Mouse (Mus musculus): Measurements from ENCODE around the gene Arl6ip4. TPM values are rescaled to one million over a fixed set of nuclear protein-coding genes. Genes with fewer than 3 reads are reported as not detected.
A peak's percentile ranks its signal among the peaks of the same experiment; 100 is the strongest.

Arl6ip4 gene
- 78.0 and 81.6 TPM in 2 replicates for polyA plus RNA-seq (2015; fragmentation: Nextera tagmentation; extraction: Ambion mirVana)

GRCm38 (mm10) chr5:124115990-124116845 lies at the start of gene Arl6ip4:
Gene Arl6ip4 (plus strand): TSS chr5:124116089.
- peaks cover 21% of the 10 kb centered on the region for H3K36me3 ChIP-seq (ENCODE audit: control insufficient read depth, insufficient read depth, low read length)
- peak within 1 kb of the TSS; percentile 98 for H3K4me2 ChIP-seq (ENCODE audit: low read length)
- H3K9ac ChIP-seq (ENCODE audit: low read depth, low read length): peak within 1 kb of the TSS; percentile 95
- H3K27me3 ChIP-seq (ENCODE audit: control insufficient read depth, insufficient read depth, low read depth, low read length): no peaks in the 10 kb centered on the region
- WGBS: 2% methylated on average over 64 of the region's 64 CpGs
- peak within 1 kb of the TSS; percentile 83 for H3K27ac ChIP-seq (ENCODE audit: low read length)
- peaks cover 29% of the 10 kb centered on the region for H3K4me1 ChIP-seq (ENCODE audit: control insufficient read depth, insufficient read depth, low read length)
- H3K9me3 ChIP-seq (replicated peaks; ENCODE audit: control insufficient read depth, low read length, poor library complexity, severe bottlenecking): no peaks in the 10 kb centered on the region
- peak within 1 kb of the TSS; percentile 89 for H3K4me3 ChIP-seq (ENCODE audit: low read depth, low read length)
- ATAC-seq: peak; percentile 20

- H3K27me3 ChIP-seq (ENCODE audit: control insufficient read depth, insufficient read depth, low read depth, low read length): no peaks in the 10 kb centered on the region
- peaks cover 3% of the 10 kb centered on the region; the same call in 1 of the 2 replicates for H3K36me3 ChIP-seq (ENCODE audit: control insufficient read depth, insufficient read depth, low read length)
- no peak overlapping the region for H3K4me2 ChIP-seq (ENCODE audit: low read length)
- WGBS: 85% methylated on average over 3 of the region's 3 CpGs
- peaks cover 2% of the 10 kb centered on the region; the same call in 1 of the 2 replicates for H3K4me1 ChIP-seq (ENCODE audit: control insufficient read depth, insufficient read depth, low read length)
- ATAC-seq: no peak
- H3K4me3 ChIP-seq (ENCODE audit: low read depth, low read length): no peak overlapping the region
- no peaks in the 10 kb centered on the region for H3K9me3 ChIP-seq (replicated peaks; ENCODE audit: control insufficient read depth, low read length, poor library complexity, severe bottlenecking)
- H3K9ac ChIP-seq (ENCODE audit: low read depth, low read length): no peak overlapping the region
- no peak overlapping the region for H3K27ac ChIP-seq (ENCODE audit: low read length)
Observed at GRCm38 (mm10) chr5:124069657-124070056, 46.2 kb upstream of the Arl6ip4 start.

GRCm38 (mm10) chr5:124073682-124074081 lies 42.2 kb upstream of the Arl6ip4 start:
- Histone ChIP-seq H3K9ac (ENCODE audit: low read depth, low read length) (no peak overlapping the region), H3K27me3 (ENCODE audit: control insufficient read depth, insufficient read depth, low read depth, low read length) (no peaks in the 10 kb centered on the region), H3K27ac (ENCODE audit: low read length) (no peak overlapping the region), H3K4me1 (ENCODE audit: control insufficient read depth, insufficient read depth, low read length) (peaks cover 2% of the 10 kb centered on the region; the same call in 1 of the 2 replicates), H3K4me3 (ENCODE audit: low read depth, low read length) (no peak overlapping the region), H3K36me3 (ENCODE audit: control insufficient read depth, insufficient read depth, low read length) (no peaks in the 10 kb centered on the region), H3K4me2 (ENCODE audit: low read length) (no peak overlapping the region), H3K9me3 (replicated peaks; ENCODE audit: control insufficient read depth, low read length, poor library complexity, severe bottlenecking) (no peaks in the 10 kb centered on the region)
- 47% methylated on average over 9 of the region's 9 CpGs for WGBS
- ATAC-seq: no peak

- H3K36me3 ChIP-seq (ENCODE audit: control insufficient read depth, insufficient read depth, low read length): no peaks in the 10 kb centered on the region
- 76% methylated on average over 10 of the region's 10 CpGs for WGBS
- H3K27ac ChIP-seq (ENCODE audit: low read length): no peak overlapping the region
- ATAC-seq: no peak
- H3K9ac ChIP-seq (ENCODE audit: low read depth, low read length): no peak overlapping the region
- no peak overlapping the region for H3K4me3 ChIP-seq (ENCODE audit: low read depth, low read length)
- peaks cover 2% of the 10 kb centered on the region; the same call in 1 of the 2 replicates for H3K4me1 ChIP-seq (ENCODE audit: control insufficient read depth, insufficient read depth, low read length)
- no peak overlapping the region for H3K4me2 ChIP-seq (ENCODE audit: low read length)
- H3K27me3 ChIP-seq (ENCODE audit: control insufficient read depth, insufficient read depth, low read depth, low read length): no peaks in the 10 kb centered on the region
- no peaks in the 10 kb centered on the region for H3K9me3 ChIP-seq (replicated peaks; ENCODE audit: control insufficient read depth, low read length, poor library complexity, severe bottlenecking)
Observed at GRCm38 (mm10) chr5:124074845-124075307, 41.0 kb upstream of the Arl6ip4 start.

GRCm38 (mm10) chr5:124075716-124076115 lies 40.2 kb upstream of the Arl6ip4 start:
- H3K9ac ChIP-seq (ENCODE audit: low read depth, low read length): no peak overlapping the region
- H3K27me3 ChIP-seq (ENCODE audit: control insufficient read depth, insufficient read depth, low read depth, low read length): no peaks in the 10 kb centered on the region
- H3K4me1 ChIP-seq (ENCODE audit: control insufficient read depth, insufficient read depth, low read length): peaks cover 2% of the 10 kb centered on the region; the same call in 1 of the 2 replicates
- H3K27ac ChIP-seq (ENCODE audit: low read length): no peak overlapping the region
- 74% methylated on average over 9 of the region's 9 CpGs for WGBS
- no peak overlapping the region for H3K4me3 ChIP-seq (ENCODE audit: low read depth, low read length)
- no peak overlapping the region for H3K4me2 ChIP-seq (ENCODE audit: low read length)
- no peaks in the 10 kb centered on the region for H3K36me3 ChIP-seq (ENCODE audit: control insufficient read depth, insufficient read depth, low read length)
- no peaks in the 10 kb centered on the region for H3K9me3 ChIP-seq (replicated peaks; ENCODE audit: control insufficient read depth, low read length, poor library complexity, severe bottlenecking)
- ATAC-seq: no peak

- peaks cover 2% of the 10 kb centered on the region; the same call in 1 of the 2 replicates for H3K4me1 ChIP-seq (ENCODE audit: control insufficient read depth, insufficient read depth, low read length)
- WGBS: 61% methylated on average over 9 of the region's 9 CpGs
- H3K4me2 ChIP-seq (ENCODE audit: low read length): no peak overlapping the region
- H3K9me3 ChIP-seq (replicated peaks; ENCODE audit: control insufficient read depth, low read length, poor library complexity, severe bottlenecking): no peaks in the 10 kb centered on the region
- no peak overlapping the region for H3K27ac ChIP-seq (ENCODE audit: low read length)
- H3K36me3 ChIP-seq (ENCODE audit: control insufficient read depth, insufficient read depth, low read length): no peaks in the 10 kb centered on the region
- H3K4me3 ChIP-seq (ENCODE audit: low read depth, low read length): no peak overlapping the region
- no peak for ATAC-seq
- no peaks in the 10 kb centered on the region for H3K27me3 ChIP-seq (ENCODE audit: control insufficient read depth, insufficient read depth, low read depth, low read length)
- no peak overlapping the region for H3K9ac ChIP-seq (ENCODE audit: low read depth, low read length)
Observed at GRCm38 (mm10) chr5:124076559-124076958, 39.3 kb upstream of the Arl6ip4 start.

- 82% methylated on average over 13 of the region's 13 CpGs for WGBS
- ATAC-seq: no peak
Observed at GRCm38 (mm10) chr5:124077241-124077640, 38.6 kb upstream of the Arl6ip4 start.

GRCm38 (mm10) chr5:124077856-124078460 lies 37.9 kb upstream of the Arl6ip4 start:
- no peaks in the 10 kb centered on the region for H3K9me3 ChIP-seq (replicated peaks; ENCODE audit: control insufficient read depth, low read length, poor library complexity, severe bottlenecking)
- H3K4me1 ChIP-seq (ENCODE audit: control insufficient read depth, insufficient read depth, low read length): no peaks in the 10 kb centered on the region
- no peaks in the 10 kb centered on the region for H3K36me3 ChIP-seq (ENCODE audit: control insufficient read depth, insufficient read depth, low read length)
- WGBS: 54% methylated on average over 6 of the region's 6 CpGs
- no peak overlapping the region for H3K9ac ChIP-seq (ENCODE audit: low read depth, low read length)
- ATAC-seq: no peak
- no peak overlapping the region for H3K27ac ChIP-seq (ENCODE audit: low read length)
- no peak overlapping the region for H3K4me3 ChIP-seq (ENCODE audit: low read depth, low read length)
- no peaks in the 10 kb centered on the region for H3K27me3 ChIP-seq (ENCODE audit: control insufficient read depth, insufficient read depth, low read depth, low read length)
- H3K4me2 ChIP-seq (ENCODE audit: low read length): no peak overlapping the region

More at GRCm38 (mm10) chr5:124077241-124077640, 38.6 kb upstream of the Arl6ip4 start:
- H3K36me3 ChIP-seq (ENCODE audit: control insufficient read depth, insufficient read depth, low read length): no peaks in the 10 kb centered on the region
- no peaks in the 10 kb centered on the region for H3K9me3 ChIP-seq (replicated peaks; ENCODE audit: control insufficient read depth, low read length, poor library complexity, severe bottlenecking)
- no peaks in the 10 kb centered on the region for H3K4me1 ChIP-seq (ENCODE audit: control insufficient read depth, insufficient read depth, low read length)
- no peaks in the 10 kb centered on the region for H3K27me3 ChIP-seq (ENCODE audit: control insufficient read depth, insufficient read depth, low read depth, low read length)
- H3K27ac ChIP-seq (ENCODE audit: low read length): no peak overlapping the region
- H3K4me3 ChIP-seq (ENCODE audit: low read depth, low read length): no peak overlapping the region
- no peak overlapping the region for H3K9ac ChIP-seq (ENCODE audit: low read depth, low read length)
- H3K4me2 ChIP-seq (ENCODE audit: low read length): no peak overlapping the region
